Mouse (Mus musculus) kidney, adult 2 months (tissue): ENCODE data around the gene Tomm6.

ENCODE experiments used
- CTCF ChIP-seq: fragments of 200-500 bp; conservative IDR thresholded peaks from 2 replicates; pipeline ENCODE4 v1.5.1; 2011; ENCODE audit warnings: low read depth, mild to moderate bottlenecking, control low read depth, low read length, moderate library complexity, mixed read lengths; ENCODE audit not compliant: insufficient read depth, insufficient read length
- POLR2A ChIP-seq: fragments of 200-500 bp; IDR thresholded peaks from one replicate; pipeline ENCODE4 v1.6.1; 2011; ENCODE audit warnings: low read depth, low read length, control low read depth

DNA sequence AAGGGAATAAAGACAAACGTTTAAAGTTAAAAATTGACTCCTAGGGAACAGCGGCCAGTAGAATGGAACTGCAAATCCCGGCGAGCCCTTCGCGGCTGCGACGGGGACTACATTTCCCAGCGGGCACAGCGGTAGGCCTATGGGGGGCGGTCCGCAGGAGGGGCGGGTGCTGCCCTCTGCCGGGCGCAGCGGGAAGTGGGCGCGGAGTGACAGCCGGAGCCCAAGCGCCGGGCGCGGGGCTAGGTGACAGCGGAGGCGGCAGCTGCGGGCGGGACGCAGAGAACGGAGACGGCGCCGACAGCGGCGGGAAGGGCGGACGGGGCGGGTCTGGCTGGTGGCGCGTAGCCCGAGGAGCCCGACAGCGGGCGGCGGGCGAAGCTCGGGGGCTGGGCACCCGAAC lies 48.7 kb upstream of the Tomm6 start, which contains the start of gene Tfeb:
- peak; percentile 17 for TF ChIP-seq POLR2A
- TF ChIP-seq CTCF, result peak; percentile 78
